Mouse (Mus musculus): Measurements from ENCODE around the gene Kl.

- TF ChIP-seq POLR2A (IDR thresholded peaks at IDR 0.05; ENCODE audit: low read depth, low read length) (no peak), CTCF (IDR thresholded peaks at IDR 0.05; ENCODE audit: extremely low read depth, insufficient read length, insufficient replicate concordance, low read depth, low read length) (no peak)
These were observed 51.9 kb downstream of the Kl start for GRCm38 (mm10) chr5:151004216-151004755.

All from small intestine, adult 2 months (tissue).